Mouse (Mus musculus): ENCODE results near the gene Fbxl8.

DNA sequence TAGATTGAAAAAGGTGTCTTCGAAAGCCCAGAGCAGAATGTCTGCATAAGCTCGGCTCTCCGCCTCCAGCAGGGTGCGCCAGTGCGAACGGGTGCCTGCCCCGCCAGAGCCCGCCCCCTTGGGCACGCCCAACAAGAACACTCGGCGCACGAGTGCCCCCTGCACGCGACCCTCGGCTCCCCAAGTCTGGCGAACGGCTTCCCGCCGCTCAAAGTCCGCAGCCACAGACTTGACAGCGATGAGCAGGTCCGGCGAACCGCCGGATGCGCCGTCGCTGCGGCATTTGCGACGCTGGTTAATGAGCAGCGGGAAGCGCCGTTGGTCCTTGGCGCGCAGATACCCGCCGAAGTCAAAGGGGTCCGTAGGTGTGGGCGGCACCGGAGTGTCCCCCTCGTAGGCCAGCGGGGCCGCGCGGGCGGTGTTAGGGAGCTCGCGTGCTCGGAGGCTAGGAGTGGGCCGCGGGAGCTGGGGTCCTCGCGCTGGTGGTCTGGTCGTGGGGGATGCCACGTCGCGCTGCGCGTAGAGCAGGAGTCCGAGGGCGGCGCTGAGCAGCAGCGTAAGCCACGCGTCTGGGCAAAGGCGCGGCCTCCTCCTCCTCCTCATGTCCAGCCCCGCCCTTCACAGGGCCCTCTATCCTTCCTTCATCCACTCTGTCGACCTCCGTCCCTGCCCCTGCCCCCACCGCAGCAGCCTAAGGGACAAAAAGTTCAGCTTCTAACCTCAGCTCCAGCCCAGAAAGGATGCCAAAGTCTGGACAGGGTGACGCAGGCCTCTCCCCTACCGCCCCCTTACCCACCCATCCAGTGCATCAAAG lies 10.1 kb upstream of the Fbxl8 start:
- peak; percentile 93 for TF ChIP-seq CTCF (IDR thresholded peaks at IDR 0.05; ENCODE audit: low read depth)
- TF ChIP-seq EP300 (IDR thresholded peaks at IDR 0.05; ENCODE audit: low read depth) = no peak
